Mouse (Mus musculus) cerebellum, adult 2 months (tissue): ENCODE data around the gene Dpp6. TPM values are rescaled to one million over a fixed set of nuclear protein-coding genes. Genes with fewer than 3 reads are reported as not detected.

Experiments used
- DNase-seq, 2 experiments: peaks; one replicate each; pipeline ENCODE4 v3.0.0; 2021
- H3K27ac ChIP-seq: fragments of 200-500 bp; 2 replicates; pipeline ENCODE4 v1.5.1; 2012; ENCODE audit warnings: low read length, control low read depth, inconsistent platforms; ENCODE audit not compliant: insufficient read depth
- H3K27me3 ChIP-seq: fragments of 200-500 bp; 2 replicates; pipeline ENCODE4 v1.6.1; 2012; ENCODE audit warnings: inconsistent platforms, mild to moderate bottlenecking, low read length, moderate library complexity; ENCODE audit not compliant: control insufficient read depth, insufficient read depth
- H3K4me1 ChIP-seq: fragments of 200-500 bp; 2 replicates; pipeline ENCODE4 v1.6.1; 2011; ENCODE audit warnings: low read length; ENCODE audit not compliant: control insufficient read depth, insufficient read depth
- H3K4me3 ChIP-seq: fragments of 200-500 bp; replicated peaks from 2 replicates; pipeline ENCODE3; 2011; ENCODE audit warnings: mild to moderate bottlenecking, low read depth, low read length, control low read depth; ENCODE audit not compliant: insufficient read depth
- CTCF ChIP-seq: fragments of 200-500 bp; IDR thresholded peaks from 2 replicates; pipeline ENCODE4 v1.5.1; 2011; ENCODE audit warnings: low read depth, mild to moderate bottlenecking, control low read depth, low read length, moderate library complexity, borderline replicate concordance; ENCODE audit not compliant: insufficient read depth
- POLR2A ChIP-seq: fragments of 200-500 bp; IDR thresholded peaks from 2 replicates; pipeline ENCODE4 v1.6.1; 2011; ENCODE audit warnings: low read length, control low read depth, borderline replicate concordance; ENCODE audit not compliant: insufficient read depth
- WGBS: fragments of 180-500 bp; shearing (Covaris S2); methylation state at CpG from one replicate; pipeline ENCODE4 v1.1.7; 2018; 5-methylcytosine and 5-hydroxymethylcytosine counted together
- polyA plus RNA-seq: library from polyadenylated mRNA; depleted of rRNA; stranded (reverse); fragments of >200 nt; gene quantifications from 2 replicates; pipeline ENCODE4 v1.2.3, GENCODE M21; 2012

Gene Dpp6
- polyA plus RNA-seq, 1 experiment = 183 TPM

GRCm38 (mm10) chr5:27433584-27433983 is 616.6 kb downstream of the Dpp6 start:
- DNase-seq = no peak
- Histone ChIP-seq H3K4me3 (no peak overlapping the region), H3K27ac (no peak overlapping the region), H3K4me1 (no peaks in the 10 kb centered on the region; the same call in 1 of the 2 replicates), H3K27me3 (no peaks in the 10 kb centered on the region)
- TF ChIP-seq CTCF = no peak
- TF ChIP-seq POLR2A = no peak

- WGBS = 11% methylated on average over 3 of the region's 3 CpGs
- Histone ChIP-seq H3K27ac (no peak overlapping the region), H3K4me3 (no peak overlapping the region), H3K27me3 (no peaks in the 10 kb centered on the region), H3K4me1 (peaks cover 17% of the 10 kb centered on the region)
- TF ChIP-seq POLR2A = no peak
- TF ChIP-seq CTCF = no peak
- peak; percentile 60 to 78 for DNase-seq
These were observed 636.3 kb downstream of the Dpp6 start for GRCm38 (mm10) chr5:27453201-27453845.

DNA sequence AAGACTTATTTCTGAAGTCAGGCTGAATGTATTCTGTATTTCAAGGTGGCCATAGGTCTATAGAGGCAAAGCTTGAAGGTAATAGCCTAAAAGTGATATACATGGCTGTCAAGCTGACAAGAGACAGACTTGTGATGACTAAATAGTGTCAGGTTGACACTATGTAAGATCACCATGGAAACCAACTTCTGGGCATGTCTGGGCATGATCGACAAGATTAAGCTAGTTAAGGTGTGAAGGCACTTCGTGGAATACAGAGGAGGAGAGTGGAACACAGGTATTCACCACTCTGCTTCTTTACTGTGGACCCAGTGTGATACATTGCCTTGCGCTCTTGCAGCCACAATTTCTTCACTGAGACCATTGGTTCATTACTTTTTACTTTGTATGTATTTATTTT is 637.4 kb downstream of the Dpp6 start:
- DNase-seq = no peak
- whole genome bisulfite sequencing = 86% methylated on average over 3 of the region's 3 CpGs
- Histone ChIP-seq H3K27me3 (no peaks in the 10 kb centered on the region), H3K4me3 (no peak overlapping the region), H3K4me1 (peaks cover 17% of the 10 kb centered on the region), H3K27ac (no peak overlapping the region)
- TF ChIP-seq CTCF = no peak
- TF ChIP-seq POLR2A = no peak

DNA sequence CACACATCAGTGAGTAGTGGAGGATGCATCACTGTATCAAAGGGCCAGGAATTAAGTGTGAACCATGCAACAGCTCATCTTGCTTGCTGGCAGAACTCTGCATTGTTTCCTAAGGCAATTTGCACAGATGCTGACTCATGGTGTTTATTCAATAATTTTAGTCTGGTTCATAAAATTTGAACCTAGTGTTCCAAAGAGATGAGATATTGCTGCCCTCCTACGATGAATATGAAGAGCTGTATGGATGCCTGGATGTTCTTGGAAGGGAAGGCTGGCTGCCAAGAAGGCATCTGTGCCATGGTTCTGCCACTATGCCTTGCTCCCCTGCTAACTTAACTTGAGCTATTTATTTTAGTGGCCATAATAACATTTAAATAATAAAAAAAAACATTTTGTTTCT is 640.0 kb downstream of the Dpp6 start:
- H3K27ac ChIP-seq = no peak overlapping the region
- H3K4me3 ChIP-seq = no peak overlapping the region
- peak; percentile 59 to 73 for DNase-seq
- 6% methylated on average over 1 of the region's 1 CpGs for WGBS
- TF ChIP-seq POLR2A (no peak), CTCF (no peak)
- peaks cover 17% of the 10 kb centered on the region for H3K4me1 ChIP-seq
- no peaks in the 10 kb centered on the region for H3K27me3 ChIP-seq

DNA sequence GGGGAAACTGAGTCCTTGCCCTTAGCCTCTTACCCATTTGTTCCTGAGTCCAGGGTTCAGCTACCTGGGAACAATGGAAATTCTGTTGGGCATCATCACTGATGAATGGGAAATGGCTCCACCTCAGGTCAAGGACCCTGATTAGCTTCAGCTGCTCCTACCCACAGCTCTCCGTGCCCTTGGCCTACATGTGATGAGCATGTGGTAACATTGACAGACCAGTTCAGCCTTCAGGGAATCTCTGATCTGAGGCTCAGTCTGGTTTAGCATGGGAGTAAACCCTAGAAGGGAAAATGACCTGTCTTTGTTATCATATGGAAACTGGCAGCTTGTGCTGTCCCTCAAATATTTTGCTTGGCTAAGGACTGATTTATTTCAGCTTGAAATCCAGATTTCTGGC is 640.7 kb downstream of the Dpp6 start:
- 59% methylated on average over 1 of the region's 1 CpGs for WGBS
- no peak for DNase-seq
- H3K4me1 ChIP-seq = peaks cover 17% of the 10 kb centered on the region
- H3K27me3 ChIP-seq = no peaks in the 10 kb centered on the region
- H3K4me3 ChIP-seq = no peak overlapping the region
- TF ChIP-seq POLR2A = no peak
- no peak for TF ChIP-seq CTCF
- H3K27ac ChIP-seq = no peak overlapping the region

DNA sequence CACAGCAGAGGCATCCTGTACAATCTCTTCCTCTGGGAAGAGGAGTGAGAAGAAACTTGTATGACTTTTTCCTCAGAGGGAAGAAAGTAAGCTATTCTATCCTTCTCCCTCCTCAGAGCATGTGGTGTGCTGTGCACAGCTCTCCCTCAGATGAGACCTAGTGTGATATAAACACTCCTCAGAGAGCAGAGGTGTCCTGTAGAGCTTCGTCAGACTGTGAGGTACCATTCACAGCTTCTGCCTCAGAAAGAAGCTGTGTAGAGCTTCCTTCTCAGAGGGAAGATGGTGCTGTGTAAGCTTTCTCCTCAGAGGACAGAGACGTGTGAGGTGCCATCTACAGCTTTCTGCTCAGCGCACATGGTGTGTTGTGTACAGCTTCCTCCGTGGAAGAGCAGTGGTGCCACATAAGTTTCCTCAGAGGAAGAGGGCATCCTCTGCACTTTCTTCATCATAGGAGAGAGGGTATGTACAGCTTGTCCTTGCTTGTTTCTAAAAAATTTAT is 658.0 kb downstream of the Dpp6 start:
- H3K27ac ChIP-seq = no peak overlapping the region
- H3K4me3 ChIP-seq = no peak overlapping the region
- H3K27me3 ChIP-seq = no peaks in the 10 kb centered on the region
- WGBS = 73% methylated on average over 4 of the region's 4 CpGs
- DNase-seq = no peak
- TF ChIP-seq CTCF (no peak), POLR2A (no peak)
- peaks cover 12% of the 10 kb centered on the region; the same call in 1 of the 2 replicates for H3K4me1 ChIP-seq

GRCm38 (mm10) chr5:27481706-27482105 is 664.7 kb downstream of the Dpp6 start:
- no peaks in the 10 kb centered on the region for H3K27me3 ChIP-seq
- H3K27ac ChIP-seq = no peak overlapping the region
- peak; percentile 48 to 51 for DNase-seq

DNA sequence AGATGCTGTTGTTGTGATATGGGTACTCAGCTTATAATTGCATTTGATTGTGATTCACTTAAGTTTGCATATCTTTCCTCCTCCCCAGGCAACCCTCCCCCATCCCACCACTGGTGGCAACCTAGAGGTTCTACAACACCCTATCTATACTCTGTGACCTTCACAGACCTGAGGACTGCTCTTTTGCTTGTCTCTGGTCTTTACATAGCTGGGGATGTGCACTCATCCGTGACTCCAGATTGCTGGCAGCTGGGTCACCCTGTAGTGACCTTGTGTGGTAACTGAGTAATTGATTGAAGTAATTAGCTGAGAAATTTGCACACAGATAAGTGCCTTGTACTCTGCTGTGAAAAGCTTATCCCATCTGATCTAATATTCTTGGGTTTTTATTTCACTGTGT is 669.1 kb downstream of the Dpp6 start:
- Histone ChIP-seq H3K4me1 (peaks cover 13% of the 10 kb centered on the region), H3K27me3 (no peaks in the 10 kb centered on the region), H3K27ac (no peak overlapping the region), H3K4me3 (no peak overlapping the region)
- DNase-seq = no peak
- WGBS = 56% methylated on average over 1 of the region's 1 CpGs
- TF ChIP-seq POLR2A (no peak), CTCF (no peak)

More at GRCm38 (mm10) chr5:27481706-27482105, 664.7 kb downstream of the Dpp6 start:
- no peak for TF ChIP-seq CTCF
- no peak for TF ChIP-seq POLR2A
- Histone ChIP-seq H3K4me3 (no peak overlapping the region), H3K4me1 (peaks cover 19% of the 10 kb centered on the region)
- 60% methylated on average over 2 of the region's 2 CpGs for WGBS
